Mouse (Mus musculus): ENCODE measurements around the gene Hist1h4j.
"Not testable (repeated sequence)": the region's sequence is repeated elsewhere in the genome, so short reads cannot be mapped to it uniquely, and the experiment has no call there.

Hist1h4j gene

DNA sequence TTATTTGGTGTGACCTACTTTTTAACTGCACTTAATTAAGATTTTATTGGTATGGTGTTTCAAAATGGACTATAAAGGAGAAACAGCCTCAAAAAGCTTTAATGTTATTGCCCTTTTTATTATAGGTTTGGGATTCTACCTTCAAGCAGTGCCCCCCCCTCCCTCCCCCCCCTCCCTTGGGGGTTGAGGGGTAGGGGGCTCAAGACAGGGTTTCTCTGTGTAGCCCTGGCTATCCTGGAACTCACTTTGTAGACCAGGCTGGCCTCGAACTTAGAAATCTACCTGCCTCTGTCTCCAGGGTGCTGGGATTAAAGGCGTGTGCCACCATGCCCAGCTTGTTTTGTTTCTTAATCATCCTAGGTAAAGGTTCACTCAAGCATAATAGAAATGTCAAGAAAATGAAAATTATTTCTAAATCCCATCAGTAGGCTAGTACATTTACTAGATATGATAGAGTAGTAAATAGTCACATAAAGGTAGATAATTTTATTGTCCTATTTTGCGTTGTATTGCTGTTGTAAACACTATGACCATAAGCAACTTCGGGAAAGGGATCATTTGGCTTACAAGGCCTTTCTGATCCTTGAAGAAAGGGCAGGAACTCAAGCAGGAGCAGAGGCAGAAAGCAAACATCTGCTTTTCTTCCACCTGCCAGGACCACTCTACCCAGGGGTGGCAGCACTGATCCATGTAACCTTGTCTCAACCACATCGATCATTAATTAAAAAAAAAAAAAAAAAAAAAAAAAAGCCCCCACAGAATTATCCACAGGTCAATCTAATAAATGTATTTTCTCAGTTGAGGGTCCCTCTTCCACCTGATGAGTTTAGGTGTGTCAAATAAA is 11.6 kb upstream of the Hist1h4j start:
- in situ Hi-C loops (cut with MboI), result loop anchor here (25.0 kb wide), 1 partner anchor 311 kb away; the partner anchor contains the start of gene Zkscan3

DNA sequence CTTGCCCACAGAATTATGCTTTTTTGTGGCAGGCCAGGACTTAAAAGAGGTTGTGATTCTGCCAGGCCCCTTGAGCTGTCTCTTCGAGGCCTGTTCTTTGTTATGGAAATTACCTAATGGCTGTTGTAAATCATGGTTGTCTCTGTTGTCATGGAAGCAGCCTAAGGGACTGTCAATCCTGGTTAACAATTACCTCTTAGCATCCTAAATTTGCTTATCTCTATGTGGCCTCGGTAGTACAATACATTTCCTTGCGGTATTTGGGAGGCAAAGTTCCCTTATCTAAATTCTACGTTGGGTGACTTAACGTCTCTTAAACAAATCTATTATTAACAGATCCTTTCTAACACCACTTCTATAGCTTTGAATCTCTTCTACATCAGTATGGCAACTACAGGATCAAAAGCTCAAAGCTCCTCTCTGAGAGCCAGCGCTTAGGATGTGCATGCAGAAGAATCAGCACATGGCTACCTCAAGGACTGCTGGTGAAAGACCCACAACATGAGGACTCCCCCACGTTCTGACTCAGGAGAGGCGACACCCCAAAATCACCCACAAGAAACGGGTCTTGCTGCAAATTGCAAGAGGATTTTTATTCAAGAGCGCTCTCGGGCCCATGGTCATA is 6.8 kb upstream of the Hist1h4j start:
- in situ Hi-C loops (cut with MboI), result loop anchor here (25.0 kb wide), 1 partner anchor 1416 kb away; no protein-coding TSS in a partner anchor

DNA sequence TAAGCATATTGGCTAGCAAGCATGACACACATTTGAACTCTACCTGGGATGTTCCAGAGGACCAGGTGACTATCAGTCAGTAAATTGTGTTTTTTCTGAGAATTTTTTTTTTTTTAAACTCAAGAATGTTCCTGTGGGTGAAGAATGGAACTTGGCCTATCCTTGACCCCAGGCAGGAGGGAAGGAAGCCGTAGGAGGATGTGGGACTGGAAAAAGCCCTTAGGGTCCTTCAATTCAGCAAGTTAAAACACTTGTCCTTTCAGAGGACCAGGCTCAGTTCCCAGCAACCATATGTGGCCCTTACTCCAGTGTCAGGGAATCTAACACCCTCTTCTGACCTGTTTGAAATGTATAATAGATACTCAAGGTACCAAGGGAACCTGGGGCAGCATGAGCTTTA is 5.3 kb upstream of the Hist1h4j start:
- in situ Hi-C loops (cut with MboI), result loop anchor here (25.0 kb wide), 1 partner anchor 1417 kb away; no protein-coding TSS in a partner anchor

DNA sequence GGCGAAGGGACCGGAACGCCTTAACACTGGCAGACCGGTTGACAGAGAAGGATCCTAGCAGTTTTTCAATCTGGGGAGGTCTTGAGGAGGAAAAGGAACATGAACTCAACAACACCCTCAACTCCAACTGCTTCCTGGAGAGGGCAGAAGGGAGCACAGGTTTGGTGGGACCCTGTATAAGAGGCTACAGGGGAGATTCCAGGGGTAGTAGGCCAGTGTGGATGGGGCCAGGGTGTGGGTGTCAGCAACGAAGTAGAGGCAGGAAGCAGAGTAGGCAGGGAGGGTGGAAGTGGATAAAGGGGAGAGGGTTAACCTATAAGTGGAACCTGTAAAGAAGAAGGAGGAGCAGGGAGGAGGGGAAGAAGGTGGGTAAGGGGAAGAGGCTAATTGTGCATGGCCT is 1.4 kb upstream of the Hist1h4j start:
- in situ Hi-C loops (cut with MboI), result loop anchor here (25.0 kb wide), 1 partner anchor 1421 kb away; no protein-coding TSS in a partner anchor

DNA sequence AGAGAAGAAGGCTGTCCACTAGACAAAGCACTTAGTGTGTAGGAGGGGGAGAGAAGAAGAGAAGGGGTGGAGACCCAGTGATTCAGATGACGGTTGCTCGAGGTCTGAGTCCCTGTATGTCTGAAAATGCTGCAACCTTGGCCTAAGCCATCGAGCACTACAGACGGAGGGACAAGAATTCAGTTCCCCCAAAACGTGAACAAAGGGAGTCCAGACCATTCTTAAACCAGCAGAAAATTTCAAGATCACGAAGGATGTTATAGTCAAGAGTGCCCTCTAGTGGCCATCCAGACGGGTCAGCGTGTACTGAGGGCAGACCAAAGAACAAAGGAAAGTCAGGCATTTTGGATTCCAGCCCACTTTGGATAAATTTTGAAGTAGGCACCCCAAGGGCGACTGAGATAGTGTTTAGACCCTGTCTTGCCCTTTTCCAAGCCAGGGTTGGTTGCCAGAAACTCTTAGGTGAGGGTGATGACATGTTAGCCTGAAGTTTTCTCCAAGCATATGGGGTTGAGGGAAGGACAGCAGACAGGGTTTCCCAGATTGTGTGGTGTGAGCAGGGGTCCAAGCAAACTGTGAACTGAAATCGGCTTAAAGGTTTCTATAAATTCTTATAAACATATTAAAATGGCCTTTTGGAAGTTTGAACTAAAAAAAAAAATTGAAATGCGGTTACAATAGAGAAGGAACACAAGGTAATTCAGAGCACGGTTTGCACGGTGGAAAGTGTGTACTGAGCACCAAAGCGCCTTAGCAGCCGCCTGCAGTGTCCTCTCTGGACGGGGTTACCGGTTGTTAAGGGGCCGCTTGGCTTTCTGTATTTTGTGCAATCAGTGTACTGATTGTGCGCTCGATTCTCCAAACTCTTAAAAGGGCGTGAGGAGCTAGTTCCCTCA is 606 bp upstream of the Hist1h4j start:
- in situ Hi-C loops (cut with MboI), result loop anchor here (25.0 kb wide), 1 partner anchor 1422 kb away; no protein-coding TSS in a partner anchor

DNA sequence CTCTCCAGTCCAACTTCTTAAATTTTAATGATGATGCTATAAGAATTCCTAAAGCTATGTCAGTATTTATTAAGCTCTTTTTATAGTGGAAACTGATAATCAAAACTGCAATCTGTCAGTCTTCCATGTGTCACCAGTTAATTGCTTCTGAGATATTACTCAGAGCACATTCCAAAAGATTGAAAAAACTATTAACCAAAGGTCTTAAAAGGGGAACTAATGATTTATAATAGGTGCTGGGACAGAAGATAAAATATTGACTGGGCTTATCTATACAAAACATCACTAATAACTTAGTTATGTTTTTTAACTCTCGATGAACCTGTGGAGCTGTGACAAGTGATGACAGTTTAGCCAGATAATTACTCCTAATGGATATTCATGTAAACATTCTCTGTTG is 10.1 kb downstream of the Hist1h4j start:
- in situ Hi-C loops (cut with MboI), result loop anchor here (25.0 kb wide), 1 partner anchor 1433 kb away; no protein-coding TSS in a partner anchor

DNA sequence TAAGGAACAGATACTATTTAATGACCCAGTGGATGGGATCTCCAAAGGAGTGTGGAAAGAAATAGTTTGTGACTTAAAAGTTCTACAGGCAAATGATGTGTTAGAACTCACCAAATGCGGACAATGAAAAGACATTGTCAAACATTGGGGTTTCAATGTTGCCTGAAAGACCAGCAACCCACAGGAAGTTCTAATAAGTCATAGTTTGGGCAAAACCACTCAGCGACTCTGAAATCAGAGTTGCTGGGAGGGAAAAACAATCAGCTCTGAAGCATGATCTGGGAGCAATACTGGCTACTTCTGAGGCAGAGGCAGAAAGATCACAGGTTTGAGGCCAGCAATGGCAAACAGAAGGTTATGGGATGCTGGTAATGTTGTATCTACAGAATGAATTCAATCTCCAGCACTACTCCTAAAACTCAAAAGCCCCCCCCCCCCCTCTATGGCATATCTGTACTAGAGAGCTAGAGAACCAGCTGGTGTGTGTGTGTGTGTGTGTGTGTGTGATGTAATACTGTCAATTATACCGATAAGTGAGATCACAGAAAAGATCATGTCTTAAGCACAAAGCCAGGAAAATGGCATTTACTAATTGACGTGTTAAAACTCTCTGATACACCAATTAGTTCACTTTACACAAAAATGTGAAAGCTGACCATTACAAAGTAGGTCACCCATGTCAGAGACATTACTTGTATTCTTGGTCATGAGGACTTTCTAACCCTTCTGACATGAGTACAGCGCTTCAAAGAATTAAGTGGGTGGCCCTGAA is 14.7 kb downstream of the Hist1h4j start:
- in situ Hi-C loops (cut with MboI), result loop anchor here (25.0 kb wide), 1 partner anchor 1437 kb away; no protein-coding TSS in a partner anchor

DNA sequence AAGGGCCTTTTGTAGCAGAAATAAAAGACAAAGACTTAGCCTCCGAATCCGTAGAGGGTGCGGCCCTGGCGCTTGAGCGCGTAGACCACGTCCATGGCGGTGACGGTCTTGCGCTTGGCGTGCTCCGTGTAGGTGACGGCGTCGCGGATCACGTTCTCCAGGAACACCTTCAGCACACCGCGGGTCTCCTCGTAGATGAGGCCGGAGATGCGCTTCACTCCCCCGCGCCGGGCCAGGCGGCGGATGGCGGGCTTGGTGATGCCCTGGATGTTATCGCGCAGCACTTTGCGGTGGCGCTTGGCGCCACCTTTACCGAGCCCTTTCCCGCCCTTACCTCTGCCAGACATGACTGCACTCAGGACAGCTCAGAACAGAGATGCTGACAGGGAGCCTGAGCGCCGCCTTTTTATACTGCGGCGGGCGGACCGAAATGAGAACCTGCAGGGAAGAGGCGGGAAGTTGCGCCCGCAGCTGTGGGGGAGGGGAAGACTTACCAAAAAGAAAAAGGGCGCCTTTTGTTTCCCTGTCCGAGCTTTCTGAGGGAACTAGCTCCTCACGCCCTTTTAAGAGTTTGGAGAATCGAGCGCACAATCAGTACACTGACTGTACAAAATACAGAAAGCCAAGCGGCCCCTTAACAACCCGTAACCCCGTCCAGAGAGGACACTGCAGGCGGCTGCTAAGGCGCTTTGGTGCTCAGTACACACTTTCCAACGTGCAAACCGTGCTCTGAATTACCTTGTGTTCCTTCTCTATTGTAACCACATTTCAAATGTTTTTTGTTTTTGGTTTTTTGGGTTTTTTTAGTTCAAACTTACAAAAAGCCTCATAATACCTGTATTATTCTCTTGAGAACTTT is 15.5 kb downstream of the Hist1h4j start, which contains the start of gene Hist1h4k:
Gene Hist1h4k, minus strand, starts transcription at position 347 of the 859 bp plus-strand sequence.
- in situ Hi-C loops (cut with MboI), result not testable (repeated sequence)

DNA sequence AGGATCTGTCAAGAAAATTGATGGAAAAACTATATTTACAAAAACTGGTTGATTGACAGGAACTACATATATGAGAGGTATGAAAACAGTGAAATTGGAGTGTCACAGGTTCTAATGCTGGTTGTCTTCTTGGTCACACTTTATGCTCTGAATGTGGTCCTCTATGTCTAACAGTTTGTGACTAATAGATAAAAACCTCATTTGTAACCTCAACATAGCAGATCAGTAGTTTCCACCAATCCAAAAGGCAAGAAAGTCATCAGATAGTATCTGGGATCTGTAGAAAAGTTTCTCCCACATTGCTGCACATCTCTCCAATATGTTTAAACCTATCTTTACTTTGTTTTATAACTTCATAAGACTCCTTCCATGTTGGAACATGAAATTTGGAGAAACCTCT is 16.6 kb downstream of the Hist1h4j start:
- in situ Hi-C loops (cut with MboI), result no loop called here

DNA sequence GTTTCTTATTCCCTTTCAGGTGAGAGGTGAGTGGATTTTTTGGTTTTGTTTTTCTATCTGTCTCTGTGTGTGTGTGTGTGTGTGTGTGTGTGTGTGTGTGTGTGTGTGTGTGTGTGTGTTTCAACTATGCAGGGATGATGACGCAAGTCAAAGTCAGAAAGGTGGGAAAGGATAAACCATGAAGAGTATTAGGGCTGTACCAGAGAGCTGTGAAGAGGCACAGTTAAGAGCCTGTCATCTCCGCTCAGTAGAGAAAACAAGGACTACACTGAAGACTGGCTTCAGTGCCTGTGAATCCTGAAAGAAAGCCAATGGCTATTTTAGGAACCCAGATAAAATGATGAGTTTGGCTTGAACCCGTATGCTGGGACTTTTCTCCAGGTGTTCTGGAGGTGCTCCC is 17.0 kb downstream of the Hist1h4j start:
- in situ Hi-C loops (cut with MboI), result no loop called here

DNA sequence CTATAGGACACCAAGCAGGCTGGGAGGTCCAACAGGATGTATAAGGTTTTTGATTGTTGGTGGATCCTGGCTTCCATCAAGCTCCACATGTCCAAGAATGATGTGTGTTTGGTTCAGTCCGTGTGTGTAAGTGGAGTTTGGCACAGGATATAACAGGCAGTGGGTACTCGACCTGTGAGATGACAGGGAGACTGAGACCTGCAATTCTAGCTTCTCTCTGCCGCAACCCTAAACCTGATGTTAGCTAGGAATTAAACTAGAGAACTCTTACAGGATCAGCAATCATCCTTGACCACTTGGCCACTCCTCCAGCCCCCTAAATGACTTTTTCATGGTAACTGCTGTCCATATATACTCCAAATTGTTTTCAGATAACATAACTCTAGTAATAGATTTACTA is 17.5 kb downstream of the Hist1h4j start:
- in situ Hi-C loops (cut with MboI), result no loop called here

DNA sequence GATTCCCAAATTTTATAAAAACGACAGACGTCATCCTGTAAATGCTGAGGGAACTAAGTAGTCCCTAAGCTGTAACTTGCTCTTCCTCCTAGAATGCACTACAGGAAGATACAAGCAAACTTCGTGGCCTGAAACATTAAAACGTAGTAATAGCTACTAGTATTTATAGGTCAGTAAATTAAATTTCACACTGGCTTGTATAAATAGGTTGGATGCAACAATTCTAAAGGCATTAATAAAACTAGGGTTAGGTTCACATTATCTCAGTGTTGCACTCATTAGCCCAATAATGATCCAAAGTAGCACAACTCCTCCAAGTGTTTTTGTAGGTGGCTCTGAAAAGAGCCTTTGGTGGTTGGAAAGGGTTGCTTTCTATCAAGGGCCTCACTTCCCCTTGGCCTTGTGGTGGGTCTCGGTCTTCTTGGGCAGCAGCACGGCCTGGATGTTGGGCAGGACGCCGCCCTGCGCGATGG is 18.2 kb downstream of the Hist1h4j start:
- in situ Hi-C loops (cut with MboI), result no loop called here

DNA sequence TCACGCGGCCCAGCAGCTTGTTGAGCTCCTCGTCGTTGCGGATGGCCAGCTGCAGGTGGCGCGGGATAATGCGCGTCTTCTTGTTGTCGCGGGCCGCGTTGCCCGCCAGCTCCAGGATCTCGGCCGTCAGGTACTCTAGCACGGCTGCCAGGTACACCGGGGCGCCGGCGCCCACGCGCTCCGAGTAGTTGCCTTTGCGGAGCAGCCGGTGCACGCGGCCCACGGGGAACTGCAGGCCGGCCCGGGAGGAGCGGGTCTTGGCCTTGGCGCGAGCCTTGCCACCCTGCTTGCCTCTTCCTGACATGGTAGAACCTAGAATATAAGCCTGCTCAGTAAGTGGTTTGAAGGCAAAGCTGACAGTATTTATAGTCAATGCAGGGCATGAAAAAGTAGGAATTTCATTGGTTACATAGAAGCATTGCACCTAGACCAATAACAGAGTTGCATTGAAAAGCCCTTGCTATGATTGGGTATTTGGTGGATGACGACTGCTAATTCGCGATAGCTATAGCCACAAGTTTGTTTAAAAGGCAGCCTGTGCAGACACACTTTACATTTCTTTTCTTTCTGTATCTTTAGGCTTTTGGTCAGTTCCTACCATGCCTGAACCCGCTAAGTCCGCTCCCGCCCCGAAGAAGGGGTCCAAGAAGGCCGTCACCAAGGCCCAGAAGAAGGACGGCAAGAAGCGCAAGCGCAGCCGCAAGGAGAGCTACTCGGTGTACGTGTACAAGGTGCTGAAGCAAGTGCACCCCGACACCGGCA is 18.8 kb downstream of the Hist1h4j start, which contains the start of the genes Hist1h2ak and Hist1h2bn:
Gene Hist1h2ak, minus strand, starts transcription at position 304 of the 762 bp plus-strand sequence.
Gene Hist1h2bn, plus strand, starts transcription at position 600 of the 762 bp plus-strand sequence.
- in situ Hi-C loops (cut with MboI), result not testable (repeated sequence)

DNA sequence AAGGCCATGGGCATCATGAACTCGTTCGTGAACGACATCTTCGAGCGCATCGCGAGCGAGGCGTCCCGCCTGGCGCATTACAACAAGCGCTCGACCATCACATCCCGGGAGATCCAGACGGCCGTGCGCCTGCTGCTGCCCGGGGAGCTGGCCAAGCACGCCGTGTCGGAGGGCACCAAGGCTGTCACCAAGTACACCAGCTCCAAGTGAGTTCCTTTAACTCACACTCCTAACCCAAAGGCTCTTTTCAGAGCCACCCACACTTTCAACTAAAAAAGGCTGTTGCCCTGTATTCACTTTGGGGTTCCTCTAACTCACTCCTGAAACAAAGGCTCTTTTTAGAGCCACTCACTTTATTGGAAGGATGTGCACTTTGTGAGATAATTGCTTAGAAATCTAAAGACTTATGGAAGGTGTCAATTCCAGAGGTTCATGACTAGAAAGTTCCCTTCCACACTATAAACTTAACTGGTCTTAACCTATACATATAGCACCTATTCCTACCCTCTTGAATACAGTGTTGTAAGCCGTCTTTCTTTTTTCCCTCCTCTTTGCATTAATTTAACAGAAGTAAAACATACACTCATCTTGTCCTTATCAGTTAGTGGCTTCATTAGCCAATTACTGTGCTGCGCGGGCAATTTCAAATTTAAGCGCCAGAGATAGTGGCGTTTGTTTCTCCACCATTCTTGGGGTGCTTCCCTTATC is 19.6 kb downstream of the Hist1h4j start:
- in situ Hi-C loops (cut with MboI), result not testable (repeated sequence)

DNA sequence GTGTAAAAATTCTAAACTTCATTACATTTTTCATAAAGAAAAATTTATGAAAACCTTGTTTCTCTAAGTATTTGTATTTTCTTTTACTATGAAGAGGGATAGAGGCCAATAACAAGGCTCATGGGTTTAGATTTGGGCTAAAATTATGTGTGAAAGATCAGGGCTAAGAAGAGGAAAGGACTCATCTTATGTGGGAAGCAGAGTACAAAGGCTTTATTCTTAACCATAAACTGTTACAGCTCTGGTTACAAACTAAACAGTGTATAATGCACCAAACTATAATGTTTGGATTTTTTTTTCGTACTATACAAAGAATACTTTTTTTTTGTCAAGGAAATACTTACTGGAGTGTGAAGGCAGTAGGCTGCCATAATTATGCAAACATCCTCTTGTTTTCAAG is 20.8 kb downstream of the Hist1h4j start:
- in situ Hi-C loops (cut with MboI), result no loop called here

DNA sequence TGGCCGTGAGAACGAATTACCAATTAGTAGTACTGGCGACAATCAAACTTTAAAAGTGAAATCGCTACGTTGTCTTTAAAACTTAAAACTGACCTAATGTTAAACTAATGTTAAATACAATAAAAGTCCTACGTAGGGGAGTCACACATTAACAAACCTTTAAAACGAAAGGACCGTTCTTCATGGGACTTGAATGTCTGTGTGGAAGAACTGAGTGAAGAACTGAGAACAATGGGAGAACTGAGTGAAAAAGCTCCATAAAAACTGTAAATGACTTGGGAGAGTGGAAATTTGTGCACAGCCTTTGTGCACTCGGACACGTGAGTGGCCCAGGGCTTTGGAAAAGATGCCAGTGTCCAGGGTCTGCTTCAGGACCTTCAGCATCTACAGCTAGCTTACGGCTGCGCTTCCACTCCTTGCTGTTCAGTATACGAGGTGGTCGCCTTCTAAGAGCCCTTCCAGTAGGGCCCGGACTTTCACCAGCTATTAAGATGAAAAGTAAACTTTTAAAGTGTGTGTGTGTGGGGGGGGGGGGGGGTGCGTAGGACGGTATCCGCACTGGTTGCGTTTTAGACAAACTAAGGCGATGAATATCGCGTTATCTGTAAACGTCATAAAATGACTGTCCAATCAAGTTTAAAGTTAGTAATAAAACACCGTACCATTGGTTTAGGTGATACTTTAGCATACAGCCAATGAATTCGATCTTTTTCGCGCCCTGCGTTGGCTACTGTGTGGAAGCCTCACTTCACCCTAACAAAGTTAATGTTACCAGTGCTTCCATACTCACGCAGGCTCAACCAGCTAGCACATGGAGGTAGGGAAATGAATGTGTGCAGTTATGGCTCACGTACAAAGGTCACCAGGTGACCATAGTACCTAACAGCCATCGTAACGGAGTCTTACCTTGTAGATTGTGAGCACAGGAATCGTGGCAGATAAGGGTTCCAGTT is 44.2 kb downstream of the Hist1h4j start:
- in situ Hi-C loops (cut with MboI), result no loop called here
